Mouse (Mus musculus): ENCODE measurements around the gene Sec23a.

DNA sequence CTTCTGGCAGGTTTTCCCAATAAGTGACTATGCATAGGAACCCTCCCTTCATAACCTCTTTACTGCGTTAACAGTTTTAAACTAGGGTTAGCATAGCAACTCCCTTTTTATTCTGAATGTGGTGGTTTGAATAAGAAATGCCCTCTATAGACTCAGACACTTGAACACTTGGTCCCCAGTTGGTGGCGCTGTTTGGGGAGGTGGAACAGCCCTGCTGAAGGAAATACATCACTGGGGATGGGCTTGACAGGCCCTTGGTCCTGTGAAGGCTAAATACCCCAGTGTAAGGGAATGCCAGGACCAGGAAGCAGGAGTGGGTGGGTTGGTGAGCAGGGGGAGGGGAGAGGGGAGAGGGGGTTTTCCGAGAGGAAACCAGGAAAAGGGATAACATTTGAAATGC is 92.3 kb downstream of the Sec23a start:
- TF ChIP-seq CTCF (IDR thresholded peaks at IDR 0.05; ENCODE audit: borderline replicate concordance, extremely low read depth, insufficient read depth, insufficient read length): no peak
- no peak for TF ChIP-seq POLR2A (IDR thresholded peaks at IDR 0.05; ENCODE audit: borderline replicate concordance, extremely low read depth, insufficient read depth, insufficient read length, poor library complexity, severe bottlenecking)

Measured in brain, embryonic 14.5 days (tissue).